Mouse (Mus musculus) bone marrow, adult 2 months (tissue): ENCODE results near the gene Adcy10.

Experiments used
- CTCF ChIP-seq: fragments of 200-500 bp; IDR thresholded peaks from 2 replicates; pipeline ENCODE4 v1.5.1; 2011; ENCODE audit warnings: low read length, control low read depth; ENCODE audit not compliant: control insufficient read depth, insufficient read depth
- POLR2A ChIP-seq: fragments of 200-500 bp; IDR thresholded peaks from 2 replicates; pipeline ENCODE4 v1.6.1; 2011; ENCODE audit warnings: low read depth, mild to moderate bottlenecking, control low read depth, low read length, borderline replicate concordance; ENCODE audit not compliant: control insufficient read depth

DNA sequence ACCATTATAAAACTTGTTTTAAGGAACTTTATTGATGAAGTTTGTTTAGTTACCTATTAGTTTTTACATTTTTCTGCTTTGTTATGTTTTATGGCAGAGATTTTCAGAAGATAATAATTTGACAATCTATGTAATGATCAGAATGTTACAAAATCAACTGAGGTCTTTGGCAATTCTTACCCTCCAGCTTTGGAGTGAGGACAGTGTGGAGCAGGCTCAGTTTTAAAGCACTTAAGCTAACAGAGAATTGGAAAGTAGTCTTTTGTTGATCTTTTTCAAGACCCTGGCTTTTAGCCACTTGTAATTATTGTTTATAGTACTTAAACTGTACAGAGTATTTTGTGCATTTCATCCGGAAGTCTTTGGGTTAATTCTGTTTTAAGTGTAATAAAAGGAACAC lies 22.1 kb upstream of the Adcy10 start:
- TF ChIP-seq POLR2A (no peak), CTCF (no peak)
